Mouse (Mus musculus): ENCODE measurements around the gene Acyp2.

The Acyp2 gene

DNA sequence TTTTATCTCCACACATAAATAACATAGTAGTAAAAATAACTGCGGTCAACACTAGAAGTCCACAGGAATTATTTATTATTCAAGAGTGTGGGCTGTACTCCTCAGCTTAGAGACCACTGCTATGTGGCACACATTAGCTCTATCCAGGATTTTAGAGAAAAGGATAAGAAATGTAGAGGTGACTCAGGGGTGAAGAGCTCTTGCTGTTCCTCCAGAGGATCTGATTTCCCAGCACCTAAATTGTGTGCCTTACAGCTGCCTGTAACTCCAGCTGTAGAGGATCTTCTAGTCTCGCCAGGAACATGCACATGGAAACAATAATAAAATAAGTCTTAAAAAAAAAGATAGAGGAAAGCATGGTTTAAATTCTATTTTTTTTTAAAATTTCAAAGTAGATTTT is 70.5 kb downstream of the Acyp2 start:
- DNase-seq = no peak

DNA sequence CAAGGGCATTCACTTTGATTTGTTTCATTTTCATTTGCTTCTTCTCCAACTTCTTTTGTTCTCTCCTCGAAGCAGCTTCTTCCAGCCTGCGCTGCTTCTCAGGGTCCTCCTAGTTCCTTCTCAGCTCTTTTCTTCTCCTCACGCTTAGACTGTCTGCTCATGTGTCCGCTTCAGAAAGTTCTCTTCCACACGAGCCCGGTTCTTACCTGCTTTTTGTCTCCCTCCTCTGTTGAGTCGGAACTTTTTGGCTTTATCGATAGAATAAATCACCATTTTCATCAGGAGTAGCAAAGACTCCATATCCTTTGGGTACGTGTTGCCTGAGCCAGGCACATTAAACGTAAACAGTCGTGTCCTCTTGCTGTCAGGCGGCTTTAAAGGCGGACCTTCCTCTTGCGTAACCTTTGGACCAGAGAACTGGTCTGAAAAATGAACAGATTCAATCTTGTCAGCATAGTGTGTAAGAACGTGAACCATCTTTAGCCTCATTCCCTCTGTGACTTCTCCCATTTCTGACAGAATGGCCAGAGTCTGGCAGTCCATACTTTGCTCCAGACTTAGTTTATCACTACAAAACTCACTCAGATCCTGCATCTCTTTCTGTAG is 76.5 kb downstream of the Acyp2 start:
- no peak for DNase-seq

DNA sequence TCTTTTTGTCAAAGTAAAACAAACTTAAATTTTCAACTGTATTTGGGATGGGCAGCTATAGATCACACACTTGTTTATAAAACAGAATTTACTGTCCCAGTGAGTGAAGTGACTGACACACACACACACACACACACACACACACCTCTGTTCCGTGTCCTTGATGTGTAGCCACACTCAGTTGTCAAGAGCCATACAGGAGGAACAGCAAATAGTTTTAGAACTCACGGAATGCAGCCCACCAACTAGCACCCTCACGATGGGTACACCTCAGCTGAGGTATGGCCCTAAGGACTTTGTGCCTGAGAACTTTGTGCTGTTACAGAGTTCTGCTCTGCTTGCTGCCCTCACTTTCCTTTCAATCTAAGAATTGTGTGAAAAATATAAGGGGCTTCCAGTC is 78.8 kb downstream of the Acyp2 start:
- DNase-seq = no peak

DNA sequence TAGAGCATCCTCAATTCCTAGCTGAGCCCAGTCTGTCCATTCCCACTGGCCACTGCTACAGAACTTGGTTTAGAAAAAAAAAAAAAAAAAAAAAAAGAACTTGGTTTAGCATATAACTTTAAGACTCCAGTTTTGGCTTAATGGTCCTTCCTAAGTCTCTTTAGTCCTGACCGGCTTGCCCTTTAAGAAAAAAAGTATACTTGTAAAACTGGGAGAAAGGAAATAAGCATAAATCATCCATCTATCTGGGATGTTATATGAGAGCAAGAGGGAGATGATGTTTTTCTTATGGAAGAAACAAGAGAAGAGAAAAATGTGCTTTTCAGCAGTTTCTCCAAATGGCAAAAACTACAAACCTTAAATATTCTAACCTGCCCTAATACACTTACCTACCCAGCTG is 89.2 kb downstream of the Acyp2 start:
- DNase-seq = no peak

DNA sequence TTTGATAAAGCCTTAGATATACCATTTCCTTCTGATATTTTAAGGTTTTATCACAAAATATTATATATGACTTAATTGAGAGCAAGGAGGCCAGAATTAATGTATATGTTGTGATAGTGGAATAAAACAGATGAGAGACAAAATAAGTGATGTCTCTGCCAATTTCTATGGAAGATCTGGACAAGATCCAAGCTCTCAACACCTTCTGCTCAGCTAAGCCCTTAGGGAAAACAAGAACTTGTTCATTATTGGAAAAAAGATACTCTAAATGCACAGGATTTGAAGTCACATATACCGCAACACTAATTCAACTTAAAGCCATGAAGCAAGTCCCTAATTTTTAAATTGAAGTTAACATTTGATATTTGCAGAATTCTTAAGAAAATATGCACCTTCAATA is 96.0 kb downstream of the Acyp2 start:
- DNase-seq = no peak

DNA sequence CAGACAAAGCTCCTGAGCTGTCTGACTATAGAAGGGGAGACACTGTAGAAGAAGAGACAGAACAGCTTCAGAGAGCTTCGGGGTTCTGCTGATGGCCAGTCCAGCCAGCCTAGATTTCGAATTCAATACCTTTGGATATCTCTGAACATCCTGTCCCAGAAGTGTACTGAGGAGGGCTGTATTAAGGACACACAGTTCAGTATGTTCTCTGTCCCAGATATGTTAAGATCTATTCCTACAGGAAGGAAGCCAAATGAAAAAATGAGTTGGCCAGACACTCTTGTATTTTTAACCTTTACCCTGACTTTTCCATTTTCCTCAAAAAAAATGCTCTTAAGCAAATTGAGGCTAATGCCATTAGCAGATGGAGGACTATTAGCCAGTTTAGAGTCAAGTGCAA is 132.3 kb downstream of the Acyp2 start:
- no peak for DNase-seq

DNA sequence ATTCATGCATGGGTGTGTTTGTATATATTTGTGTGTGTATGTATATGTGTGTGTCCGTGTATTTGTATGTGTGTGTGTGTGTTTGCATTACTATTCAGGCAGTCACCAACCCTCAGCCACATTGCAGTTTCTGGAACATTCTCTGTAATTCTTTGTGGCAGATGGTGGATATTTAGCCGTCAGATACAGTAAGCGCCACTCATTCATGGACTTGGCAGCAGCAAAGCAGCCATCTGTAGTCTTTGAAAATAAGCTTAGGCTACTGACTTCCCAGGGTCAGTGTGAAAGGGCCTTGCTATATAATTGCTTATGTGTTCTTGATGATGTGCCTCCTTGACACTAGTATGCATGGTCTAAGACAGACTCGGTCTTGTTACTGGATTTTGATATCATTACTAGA is 141.2 kb downstream of the Acyp2 start:
- DNase-seq = no peak

DNA sequence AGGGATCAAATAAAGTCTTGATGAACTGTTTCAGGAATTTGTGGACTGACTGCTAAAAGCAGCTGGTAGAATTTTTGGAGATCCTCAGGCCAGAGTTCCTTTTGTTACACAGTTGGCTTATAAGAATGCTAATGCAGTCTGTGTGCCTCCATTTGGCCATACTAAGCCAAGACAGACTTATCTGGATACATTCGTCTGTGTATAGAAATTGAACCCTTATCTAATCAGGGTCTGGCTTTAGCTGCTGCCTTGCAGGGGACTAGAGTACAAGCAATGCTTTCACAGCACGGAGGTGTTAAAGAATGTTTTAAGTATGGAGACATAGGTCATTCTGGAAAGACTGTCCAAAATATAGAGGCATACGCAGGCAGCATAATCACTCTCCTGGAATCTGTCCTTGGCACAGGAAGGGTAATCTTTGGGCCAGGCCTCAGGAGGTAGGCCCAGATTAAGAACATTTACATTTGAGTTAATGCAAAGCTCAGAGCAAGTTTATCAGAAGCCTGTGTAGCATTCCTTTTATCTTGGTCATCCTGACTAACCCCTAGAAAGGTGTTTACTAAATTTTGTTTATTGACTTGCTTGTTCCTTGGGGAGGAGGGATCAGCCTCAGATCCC is 150.5 kb downstream of the Acyp2 start:
- no peak for DNase-seq

DNA sequence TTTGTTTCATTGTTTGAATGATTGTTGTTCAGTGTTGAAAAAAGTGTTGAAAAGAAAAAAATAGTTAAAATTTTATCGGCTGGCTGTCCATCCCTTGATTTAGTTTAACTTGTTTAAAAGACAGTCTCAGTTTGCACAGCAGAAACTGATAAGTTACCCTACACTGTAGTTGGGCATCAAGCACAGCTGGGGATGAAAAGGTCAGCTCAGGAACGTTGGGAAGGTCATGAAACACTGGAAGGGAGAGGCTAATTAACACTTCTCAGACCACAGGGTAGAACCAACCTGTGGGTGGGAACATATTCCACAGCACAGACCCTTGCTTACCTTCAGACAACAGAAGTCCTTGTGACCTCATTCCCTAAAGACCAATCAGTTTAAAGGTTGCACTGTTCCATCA is 152.2 kb downstream of the Acyp2 start:
- DNase-seq = no peak

DNA sequence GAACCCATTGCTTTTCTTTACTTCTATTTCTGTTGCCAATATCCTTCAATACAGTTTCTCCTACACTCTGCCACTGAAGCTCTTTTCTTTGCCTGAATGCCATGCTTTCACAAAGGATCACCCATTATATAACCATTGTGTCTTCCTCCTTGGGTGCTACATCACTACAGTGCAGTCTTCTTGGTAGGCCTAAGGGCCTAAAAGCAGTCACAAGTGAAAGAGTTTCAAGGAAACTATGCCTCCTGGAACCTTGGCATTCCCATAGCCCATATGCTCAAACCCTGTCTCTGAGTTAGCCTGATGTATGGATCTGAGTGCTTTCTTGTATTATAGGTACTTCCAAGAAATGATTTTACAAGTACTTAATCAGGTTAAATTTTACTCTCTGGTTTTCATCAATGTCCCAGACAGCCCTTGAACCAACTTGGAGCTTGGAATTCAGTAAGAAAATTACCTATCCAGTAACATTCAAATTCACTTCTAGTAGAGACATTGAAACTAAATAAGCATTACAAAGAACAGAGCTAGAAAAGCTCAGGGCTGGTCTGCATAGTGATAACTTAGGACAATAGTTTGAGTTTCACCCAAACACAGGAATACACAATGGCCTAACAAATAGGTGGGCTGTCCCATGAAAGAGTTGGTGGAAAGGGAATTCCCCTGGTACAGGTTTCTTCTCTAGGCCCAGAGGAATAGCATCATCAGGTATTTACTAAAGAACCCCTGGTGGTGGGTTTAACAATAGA is 157.7 kb downstream of the Acyp2 start:
- no peak for DNase-seq

DNA sequence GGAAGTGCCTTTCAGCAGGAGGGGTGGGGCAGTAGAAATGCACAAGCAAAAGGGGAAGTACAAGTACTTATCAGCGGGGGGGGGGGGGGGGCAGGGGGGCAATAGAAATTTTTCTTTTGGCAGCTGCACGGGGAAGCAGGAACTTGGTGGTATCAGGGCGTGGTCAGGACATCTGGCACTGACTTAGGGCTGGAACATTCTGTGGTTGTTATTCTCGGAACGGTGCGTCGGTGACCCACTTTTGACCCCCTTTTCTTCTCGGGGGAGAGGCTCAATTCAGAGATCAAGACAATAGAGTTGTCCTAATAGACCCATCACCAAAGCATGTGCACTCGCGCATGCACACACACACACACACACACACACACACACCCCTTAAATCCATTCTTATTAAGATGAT is 161.2 kb downstream of the Acyp2 start:
- no peak for DNase-seq

DNA sequence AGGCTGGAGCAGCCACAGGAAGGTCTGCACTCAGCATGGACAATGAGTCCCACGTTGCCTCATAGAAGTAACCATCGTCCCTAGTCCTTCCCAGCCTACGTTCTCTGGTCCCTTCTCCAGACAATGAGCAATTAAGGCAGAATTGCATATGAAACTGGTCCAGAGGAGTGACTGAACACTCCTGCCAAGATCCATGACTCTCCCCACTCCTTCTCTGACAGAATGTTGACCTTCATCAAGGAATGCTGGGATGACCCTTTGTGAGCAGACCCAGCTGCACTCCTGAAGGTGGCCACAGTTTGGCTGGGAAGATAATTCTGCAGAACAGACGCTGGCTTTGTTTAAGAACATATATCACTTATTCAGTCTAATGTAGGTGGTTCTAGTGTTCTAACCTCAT is 166.1 kb downstream of the Acyp2 start:
- DNase-seq = no peak

DNA sequence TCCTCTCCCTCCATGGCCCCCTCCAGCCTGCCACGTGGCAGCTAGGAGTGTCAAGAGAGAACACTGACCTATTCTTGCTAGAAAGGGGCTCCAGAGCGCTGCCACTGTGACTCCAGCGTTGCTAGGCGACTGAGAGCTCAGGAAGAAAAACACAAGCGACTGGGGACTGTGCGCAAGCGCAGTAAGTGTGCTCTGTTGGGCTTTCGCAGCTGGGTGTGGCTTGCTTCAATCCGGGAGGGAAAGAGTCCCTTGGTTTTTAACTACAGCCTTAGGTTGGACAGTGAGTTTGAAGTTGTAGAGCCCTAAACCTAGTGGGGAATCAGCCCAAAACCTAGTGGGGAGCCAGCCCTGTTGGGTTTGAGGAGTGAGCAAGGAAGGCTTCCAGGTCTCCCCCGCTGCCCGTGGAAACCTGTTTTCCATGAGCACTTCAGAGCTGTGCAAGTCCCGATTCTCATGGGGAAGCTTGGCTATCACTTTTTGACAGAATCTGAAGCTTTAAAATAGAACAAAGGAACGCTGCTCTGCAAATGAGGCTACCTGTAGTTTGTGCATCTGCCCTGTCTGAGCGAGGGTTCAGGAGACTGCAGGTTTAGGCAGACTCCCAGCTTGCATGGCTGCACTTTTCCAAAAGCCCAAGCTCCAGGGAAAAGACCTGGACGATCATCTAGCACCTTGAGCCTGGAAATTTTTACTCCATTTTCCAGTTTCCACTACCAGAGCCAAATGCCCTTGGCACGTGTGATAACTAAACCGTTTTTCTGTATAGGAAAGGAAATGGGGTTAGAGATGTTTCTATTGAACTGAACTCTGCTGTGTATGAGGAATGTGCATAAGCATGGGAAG is 177.4 kb downstream of the Acyp2 start, which contains the start of gene 4930505A04Rik:
TSS of gene 4930505A04Rik (minus strand) at position 77 of the 843 bp plus-strand sequence.
- DNase-seq = peak; percentile 74

DNA sequence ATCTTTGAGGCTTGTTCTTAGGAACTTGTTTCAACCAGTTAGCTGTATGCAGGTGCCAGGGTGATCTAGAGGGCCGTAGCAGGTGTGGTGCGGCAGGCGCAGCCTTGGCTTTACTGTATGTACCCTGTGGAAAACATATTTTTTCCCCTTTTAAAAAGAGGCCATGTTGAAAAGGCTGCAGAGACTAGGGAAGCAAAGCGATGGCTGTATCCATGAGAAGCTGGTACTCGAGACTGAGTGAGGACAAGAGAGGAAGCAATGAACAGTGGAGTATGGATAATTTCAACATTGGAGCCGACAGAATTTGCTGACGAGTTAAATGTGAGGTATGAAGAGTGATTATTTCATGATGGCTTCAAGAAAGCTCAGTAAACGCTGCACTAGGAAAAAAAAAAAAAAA is 178.2 kb downstream of the Acyp2 start:
- no peak for DNase-seq
